Comparison of ENCODE assay signal across 24 mouse cellular contexts in the genomic region with DNA sequence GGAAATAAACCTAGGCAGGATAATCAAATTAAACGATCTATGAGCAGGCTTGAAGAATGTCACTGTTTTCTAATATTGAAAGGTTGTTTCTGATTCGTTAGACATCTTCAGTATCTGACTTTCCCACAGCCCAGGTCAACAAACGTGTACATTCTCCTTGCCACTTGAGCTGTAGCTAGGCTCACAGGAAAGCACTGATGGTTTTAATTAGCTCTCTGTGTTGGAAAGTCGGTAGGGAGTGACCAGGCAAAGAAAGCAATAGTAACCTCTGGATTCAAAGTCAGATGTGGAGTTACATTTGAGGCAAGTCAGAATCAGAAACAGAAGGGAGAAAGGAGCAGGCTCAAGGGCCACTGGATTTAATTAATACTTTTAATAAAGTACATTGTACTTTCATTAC. TPM values are rescaled to one million over a fixed set of nuclear protein-coding genes. Genes with fewer than 3 reads are reported as not detected.
"Had no signal": no experiment of that assay in that cellular context is flagged by ENCODE, and none has a peak within 500 bp of the region (broad histone marks: within the 10 kb centered on the region; RNA-seq: fewer than 3 reads in every experiment).

No protein-coding gene starts in this region.

- H3K36me3 ChIP-seq: limb, embryonic 12.5 days; limb, embryonic 15.5 days; liver, embryonic 12.5 days; liver, embryonic 15.5 days; lung, embryonic 15.5 days had no signal

- H3K9me3 ChIP-seq: limb, embryonic 12.5 days; limb, embryonic 15.5 days; liver, embryonic 12.5 days; lung, embryonic 15.5 days had no signal

- H3K27ac ChIP-seq: kidney, postnatal 0 days; layer of hippocampus, adult 2 months; limb, embryonic 12.5 days; limb, embryonic 15.5 days; liver, embryonic 12.5 days; liver, embryonic 15.5 days; lung, embryonic 15.5 days; stomach, postnatal 0 days had no signal

- H3K4me3 ChIP-seq: layer of hippocampus, adult 2 months; limb, embryonic 12.5 days; limb, embryonic 15.5 days; liver, embryonic 12.5 days; liver, embryonic 15.5 days; lung, embryonic 15.5 days; megakaryocyte, embryonic 14.5 days had no signal

- H3K4me1 ChIP-seq: limb, embryonic 15.5 days; liver, embryonic 12.5 days; liver, embryonic 15.5 days; lung, embryonic 15.5 days; megakaryocyte, embryonic 14.5 days had no signal

- DNase-seq: kidney, adult 11 months; kidney, adult 9 months; kidney, postnatal 25 days; layer of hippocampus, adult 9-11 months; lung, adult 18-20 months; lung, postnatal 14 days; midbrain, embryonic 14.5 days; thymus, adult 2 months; thymus, postnatal 14 days; thymus, postnatal 4 days had no signal

- H3K27me3 ChIP-seq: limb, embryonic 12.5 days; limb, embryonic 15.5 days; liver, embryonic 12.5 days; liver, embryonic 15.5 days; lung, embryonic 15.5 days; megakaryocyte, embryonic 14.5 days had no signal

RNA-seq across cellular contexts. Expression of gene Cldn18, which starts 30.7 kb away (rescaled TPM):
- polyA plus RNA-seq: kidney, postnatal 0 days; limb, embryonic 12.5 days; limb, embryonic 15.5 days; liver, embryonic 12.5 days; midbrain, embryonic 11.5 days; midbrain, embryonic 14.5 days; midbrain, postnatal 0 days; neural tube, embryonic 11.5 days; neural tube, embryonic 14.5 days; spleen, adult 2 months had no signal
